Mouse (Mus musculus): Measurements from ENCODE around the gene Itga6. TPM values are rescaled to one million over a fixed set of nuclear protein-coding genes. Genes with fewer than 3 reads are reported as not detected.

The Itga6 gene
- total and polyA plus RNA-seq, 2 experiments from 2014 or later, result 33.8 to 69.2 TPM

- WGBS, result 3% methylated on average over 28 of the region's 61 CpGs
- peak overlapping the region; percentile 80 for H3K4me2 ChIP-seq (ENCODE audit: low read depth, low read length)
- H3K27ac ChIP-seq (ENCODE audit: low read depth), result peak overlapping the region; percentile 80
- no peaks in the 10 kb centered on the region for H3K36me3 ChIP-seq (replicated peaks; ENCODE audit: control insufficient read depth, insufficient read depth, low read length)
- H3K9ac ChIP-seq (replicated peaks; ENCODE audit: low read depth, low read length), result peak overlapping the region; percentile 72
- H3K4me1 ChIP-seq (ENCODE audit: control insufficient read depth, insufficient read depth), result peaks cover 14% of the 10 kb centered on the region
- H3K4me3 ChIP-seq (ENCODE audit: low read depth, low read length), result peak overlapping the region; percentile 65
- no peaks in the 10 kb centered on the region for H3K9me3 ChIP-seq (replicated peaks; ENCODE audit: control insufficient read depth, low read length)
- no peaks in the 10 kb centered on the region for H3K27me3 ChIP-seq (ENCODE audit: control insufficient read depth, insufficient read depth, low read length)
- DNase-seq (ENCODE audit: low spot score) (peak; percentile 72), ATAC-seq (ENCODE audit: insufficient read depth, low read depth) (peak; percentile 84)
- TF ChIP-seq CTCF (IDR thresholded peaks at IDR 0.05; ENCODE audit: low read depth) (no peak), EP300 (IDR thresholded peaks at IDR 0.05; ENCODE audit: low read depth) (no peak)
Observed at GRCm38 (mm10) chr2:71786591-71787155, 41.3 kb downstream of the Itga6 start.

DNA sequence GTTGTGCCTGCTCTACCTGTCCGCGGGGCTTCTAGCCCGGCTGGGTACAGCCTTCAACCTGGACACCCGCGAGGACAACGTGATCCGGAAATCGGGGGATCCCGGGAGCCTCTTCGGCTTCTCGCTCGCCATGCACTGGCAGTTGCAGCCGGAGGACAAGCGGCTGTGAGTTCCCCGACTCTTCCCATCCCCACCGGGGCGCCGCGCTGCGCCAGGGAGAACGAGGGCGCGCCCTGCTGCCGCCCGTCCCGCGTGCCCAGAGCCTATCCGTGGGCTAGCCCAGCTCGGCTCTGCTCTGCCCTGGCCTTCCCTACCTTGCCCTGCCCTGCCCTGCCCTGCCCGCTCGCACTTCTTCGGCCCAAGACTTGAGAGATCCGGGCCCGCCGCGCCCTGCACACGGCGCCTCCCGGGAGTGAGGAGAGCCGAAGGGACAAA, 41.8 kb downstream of the Itga6 start:
- DNase-seq (ENCODE audit: low spot score), result no peak
- no peak for TF ChIP-seq CTCF (IDR thresholded peaks at IDR 0.05; ENCODE audit: low read depth)
- no peak for TF ChIP-seq EP300 (IDR thresholded peaks at IDR 0.05; ENCODE audit: low read depth)

DNA sequence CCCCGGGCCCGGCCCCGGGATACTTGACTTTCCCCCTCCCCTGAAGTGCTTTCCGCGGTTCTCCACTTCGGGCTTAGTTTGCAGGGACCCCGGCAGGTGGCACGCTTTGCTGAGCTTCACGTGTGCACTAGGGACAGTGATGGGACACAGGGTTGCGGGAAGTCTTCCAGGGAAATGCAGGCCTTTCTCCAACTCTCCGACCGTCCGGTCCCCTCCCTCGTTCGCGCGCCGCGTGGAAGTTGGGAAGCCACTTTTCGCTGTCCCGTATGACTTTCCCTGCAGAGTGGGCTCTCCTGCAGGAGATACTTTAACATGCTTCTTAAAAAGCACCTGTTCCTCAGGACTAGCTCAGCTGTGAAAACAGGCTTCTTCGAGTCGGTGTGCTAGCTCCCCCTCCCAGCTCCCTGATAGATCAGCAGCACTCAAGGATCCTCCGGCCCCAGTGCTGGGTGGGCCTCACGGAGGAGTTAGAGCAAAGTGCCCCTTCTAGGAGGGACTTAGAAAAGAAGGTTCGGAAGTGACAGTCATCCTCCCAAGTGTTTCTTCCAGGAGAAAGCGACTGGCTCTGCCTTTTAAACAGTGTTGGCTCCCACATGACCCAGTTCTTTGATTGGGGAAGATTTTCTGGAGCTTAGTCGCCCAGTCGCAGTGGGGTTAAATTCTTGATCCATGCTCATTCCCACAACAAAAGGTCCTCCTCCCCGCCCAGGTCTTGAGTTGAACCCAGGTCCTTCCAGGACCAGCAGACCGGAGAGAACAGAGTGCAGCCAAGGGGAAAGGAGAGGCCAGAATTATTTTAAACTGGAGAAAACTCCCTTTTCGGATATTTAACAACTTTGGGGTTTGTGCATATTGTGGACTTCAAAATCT, 42.4 kb downstream of the Itga6 start:
- DNase-seq (ENCODE audit: low spot score), result peak; percentile 38
- Histone ChIP-seq H3K4me3 (ENCODE audit: low read depth, low read length) (peak overlapping the region; percentile 65), H3K4me2 (ENCODE audit: low read depth, low read length) (peak overlapping the region; percentile 80), H3K36me3 (replicated peaks; ENCODE audit: control insufficient read depth, insufficient read depth, low read length) (no peaks in the 10 kb centered on the region), H3K27me3 (ENCODE audit: control insufficient read depth, insufficient read depth, low read length) (no peaks in the 10 kb centered on the region), H3K4me1 (ENCODE audit: control insufficient read depth, insufficient read depth) (peaks cover 14% of the 10 kb centered on the region), H3K27ac (ENCODE audit: low read depth) (peak overlapping the region; percentile 80), H3K9ac (replicated peaks; ENCODE audit: low read depth, low read length) (peak overlapping the region; percentile 72), H3K9me3 (replicated peaks; ENCODE audit: control insufficient read depth, low read length) (no peaks in the 10 kb centered on the region)
- 7% methylated on average over 32 of the region's 32 CpGs for WGBS
- TF ChIP-seq CTCF (IDR thresholded peaks at IDR 0.05; ENCODE audit: low read depth) (peak; percentile 20), EP300 (IDR thresholded peaks at IDR 0.05; ENCODE audit: low read depth) (no peak)
- peak; percentile 34 for ATAC-seq (ENCODE audit: insufficient read depth, low read depth)

More for the DNA sequence above, 41.8 kb downstream of the Itga6 start:
- Histone ChIP-seq H3K4me1 (ENCODE audit: control insufficient read depth, insufficient read depth) (peaks cover 14% of the 10 kb centered on the region), H3K9me3 (replicated peaks; ENCODE audit: control insufficient read depth, low read length) (no peaks in the 10 kb centered on the region), H3K4me2 (ENCODE audit: low read depth, low read length) (peak overlapping the region; percentile 80), H3K4me3 (ENCODE audit: low read depth, low read length) (peak overlapping the region; percentile 65), H3K36me3 (replicated peaks; ENCODE audit: control insufficient read depth, insufficient read depth, low read length) (no peaks in the 10 kb centered on the region), H3K9ac (replicated peaks; ENCODE audit: low read depth, low read length) (peak overlapping the region; percentile 72), H3K27ac (ENCODE audit: low read depth) (peak overlapping the region; percentile 80), H3K27me3 (ENCODE audit: control insufficient read depth, insufficient read depth, low read length) (no peaks in the 10 kb centered on the region)
- 0% methylated on average over 39 of the region's 40 CpGs for WGBS
- ATAC-seq (ENCODE audit: insufficient read depth, low read depth), result peak; percentile 72

- 67% methylated on average over 5 of the region's 5 CpGs for WGBS
- H3K4me3 ChIP-seq (ENCODE audit: low read depth, low read length), result no peak overlapping the region
- ATAC-seq (ENCODE audit: insufficient read depth, low read depth) (no peak), DNase-seq (ENCODE audit: low spot score) (no peak)
- peaks cover 14% of the 10 kb centered on the region for H3K4me1 ChIP-seq (ENCODE audit: control insufficient read depth, insufficient read depth)
- no peak overlapping the region for H3K9ac ChIP-seq (replicated peaks; ENCODE audit: low read depth, low read length)
- H3K27me3 ChIP-seq (ENCODE audit: control insufficient read depth, insufficient read depth, low read length), result no peaks in the 10 kb centered on the region
- H3K27ac ChIP-seq (ENCODE audit: low read depth), result no peak overlapping the region
- no peaks in the 10 kb centered on the region for H3K9me3 ChIP-seq (replicated peaks; ENCODE audit: control insufficient read depth, low read length)
- TF ChIP-seq EP300 (IDR thresholded peaks at IDR 0.05; ENCODE audit: low read depth) (no peak), CTCF (IDR thresholded peaks at IDR 0.05; ENCODE audit: low read depth) (no peak)
- no peaks in the 10 kb centered on the region for H3K36me3 ChIP-seq (replicated peaks; ENCODE audit: control insufficient read depth, insufficient read depth, low read length)
- no peak overlapping the region for H3K4me2 ChIP-seq (ENCODE audit: low read depth, low read length)
Observed at GRCm38 (mm10) chr2:71790752-71791151, 45.3 kb downstream of the Itga6 start.

DNA sequence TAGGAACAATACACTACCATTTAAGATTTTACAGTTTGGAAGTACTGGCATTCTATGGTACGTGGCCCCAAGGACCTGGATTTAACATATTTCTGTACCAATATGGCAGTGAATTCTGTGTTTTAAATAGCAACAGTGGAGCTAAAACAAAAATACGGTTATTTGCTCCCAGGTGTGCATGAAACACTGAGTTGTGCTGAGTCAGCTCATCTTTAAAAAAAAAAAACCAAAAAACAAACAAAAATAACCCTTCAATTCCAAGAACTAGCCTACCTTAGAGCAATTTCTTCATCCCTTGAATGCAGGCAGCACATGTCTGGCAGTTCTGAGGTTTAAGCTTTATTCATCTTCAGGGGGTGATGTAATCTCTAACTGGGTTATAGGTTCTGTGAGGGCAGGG, 45.8 kb downstream of the Itga6 start:
- no peak for DNase-seq (ENCODE audit: low spot score)
- H3K4me1 ChIP-seq (ENCODE audit: control insufficient read depth, insufficient read depth), result peaks cover 14% of the 10 kb centered on the region
- WGBS, result 82% methylated on average over 2 of the region's 2 CpGs

More for the DNA sequence above, 45.8 kb downstream of the Itga6 start:
- no peak for TF ChIP-seq CTCF (IDR thresholded peaks at IDR 0.05; ENCODE audit: low read depth)
- TF ChIP-seq EP300 (IDR thresholded peaks at IDR 0.05; ENCODE audit: low read depth), result no peak
- Histone ChIP-seq H3K4me2 (ENCODE audit: low read depth, low read length) (no peak overlapping the region), H3K9me3 (replicated peaks; ENCODE audit: control insufficient read depth, low read length) (no peaks in the 10 kb centered on the region), H3K27me3 (ENCODE audit: control insufficient read depth, insufficient read depth, low read length) (no peaks in the 10 kb centered on the region), H3K4me3 (ENCODE audit: low read depth, low read length) (no peak overlapping the region), H3K36me3 (replicated peaks; ENCODE audit: control insufficient read depth, insufficient read depth, low read length) (no peaks in the 10 kb centered on the region), H3K27ac (ENCODE audit: low read depth) (no peak overlapping the region), H3K9ac (replicated peaks; ENCODE audit: low read depth, low read length) (no peak overlapping the region)
- no peak for ATAC-seq (ENCODE audit: insufficient read depth, low read depth)

Data from heart, postnatal 0 days (tissue).